ENCODE assay signal across 15 mouse cellular contexts in the genomic region with DNA sequence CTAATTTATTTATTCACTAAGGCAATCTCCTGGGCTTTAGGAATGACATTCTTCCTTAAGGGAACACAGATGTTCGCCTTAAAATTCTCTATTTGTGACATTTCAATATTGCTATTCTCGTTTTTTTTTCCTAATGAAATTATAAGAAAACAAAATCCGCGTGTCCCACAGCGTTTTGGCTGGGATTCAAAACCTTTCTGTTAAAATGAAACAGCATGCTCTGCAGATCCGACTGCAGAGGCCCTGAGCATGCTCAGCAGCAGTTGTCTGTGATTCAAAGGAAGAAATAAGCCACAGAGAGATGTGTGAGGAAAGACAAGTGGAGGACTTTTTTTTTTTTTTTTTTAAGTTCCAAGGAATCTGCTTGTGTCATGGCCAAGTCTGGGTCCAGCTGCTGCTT. TPM values are rescaled to one million over a fixed set of nuclear protein-coding genes. Genes with fewer than 3 reads are reported as not detected.
A peak's percentile ranks its signal among the peaks of the same experiment; 100 is the strongest.
DNase-seq lines count a peak whose midpoint lies in the region; ATAC-seq and TF ChIP-seq lines count a peak whose summit lies in the region.
"Had no signal": no experiment of that assay in that cellular context is flagged by ENCODE, and none has a peak within 500 bp of the region (broad histone marks: within the 10 kb centered on the region; RNA-seq: fewer than 3 reads in every experiment).

No protein-coding gene starts in this region.

- no peak for TF ChIP-seq POLR2A in kidney, adult 2 months (IDR thresholded peaks at IDR 0.05; ENCODE audit: low read depth, low read length)

- no peak overlapping the region for H3K4me2 ChIP-seq in forebrain, postnatal 0 days (ENCODE audit: low read depth)
- no peak overlapping the region for H3K4me2 ChIP-seq in forebrain, embryonic 16.5 days (ENCODE audit: low read length)
- H3K4me2 ChIP-seq in midbrain, embryonic 11.5 days: no peak overlapping the region
- no peak overlapping the region for H3K4me2 ChIP-seq in midbrain, embryonic 13.5 days (replicated peaks)
- 0 out of 2 replicates have a peak overlapping the region, but pooled peaks have one; percentile 27 for H3K4me2 ChIP-seq in embryonic facial prominence, embryonic 13.5 days
- H3K4me2 ChIP-seq: limb, embryonic 15.5 days; lung, embryonic 15.5 days had no signal

- no peaks in the 10 kb centered on the region for H3K36me3 ChIP-seq in forebrain, postnatal 0 days (ENCODE audit: insufficient read depth)
- no peaks in the 10 kb centered on the region for H3K36me3 ChIP-seq in forebrain, embryonic 16.5 days (ENCODE audit: control insufficient read depth, insufficient read depth)
- no peaks in the 10 kb centered on the region for H3K36me3 ChIP-seq in kidney, adult 2 months (ENCODE audit: control insufficient read depth, insufficient read depth, low read length)
- no peaks in the 10 kb centered on the region for H3K36me3 ChIP-seq in midbrain, embryonic 11.5 days (ENCODE audit: control insufficient read depth, insufficient read depth, low read length)
- no peaks in the 10 kb centered on the region for H3K36me3 ChIP-seq in midbrain, embryonic 13.5 days
- no peaks in the 10 kb centered on the region for H3K36me3 ChIP-seq in embryonic facial prominence, embryonic 13.5 days
- H3K36me3 ChIP-seq: forebrain, embryonic 10.5 days; limb, embryonic 15.5 days; lung, embryonic 15.5 days had no signal

- no peak for ATAC-seq in forebrain, postnatal 0 days
- no peak for ATAC-seq in forebrain, embryonic 16.5 days
- no peak for ATAC-seq in midbrain, embryonic 11.5 days (ENCODE audit: low FRiP score)
- no peak for ATAC-seq in midbrain, embryonic 13.5 days
- no peak for ATAC-seq in embryonic facial prominence, embryonic 13.5 days (ENCODE audit: insufficient number of reproducible peaks, insufficient read depth, low FRiP score, low TSS enrichment, low read depth)
- ATAC-seq in granulocyte monocyte progenitor cell, adult 5-6 weeks (replicated peaks; ENCODE audit: poor library complexity, severe bottlenecking): no peak

- WGBS in forebrain, postnatal 0 days: 36% methylated on average over 6 of the region's 6 CpGs
- WGBS in forebrain, embryonic 16.5 days: 38% methylated on average over 6 of the region's 6 CpGs
- WGBS in kidney, adult 2 months: 40% methylated on average over 6 of the region's 6 CpGs
- 69% methylated on average over 6 of the region's 6 CpGs for WGBS in midbrain, embryonic 11.5 days
- 68% methylated on average over 6 of the region's 6 CpGs for WGBS in midbrain, embryonic 13.5 days
- 9% methylated on average over 6 of the region's 6 CpGs for WGBS in embryonic facial prominence, embryonic 13.5 days

- no peak overlapping the region for H3K27ac ChIP-seq in forebrain, postnatal 0 days (ENCODE audit: low read depth, low read length)
- no peak overlapping the region for H3K27ac ChIP-seq in forebrain, embryonic 16.5 days (ENCODE audit: low read length)
- H3K27ac ChIP-seq in kidney, adult 2 months (ENCODE audit: insufficient read depth, low read depth, low read length): no peak overlapping the region
- H3K27ac ChIP-seq in midbrain, embryonic 11.5 days (ENCODE audit: low read depth, low read length): no peak overlapping the region
- no peak overlapping the region for H3K27ac ChIP-seq in midbrain, embryonic 13.5 days
- H3K27ac ChIP-seq in embryonic facial prominence, embryonic 13.5 days: peak overlapping the region; percentile 35; the same call in 1 of the 2 replicates
- H3K27ac ChIP-seq: forebrain, embryonic 10.5 days; limb, embryonic 15.5 days; lung, embryonic 15.5 days had no signal

- TF ChIP-seq CTCF in forebrain, postnatal 0 days (IDR thresholded peaks at IDR 0.05; ENCODE audit: low read depth): no peak
- no peak for TF ChIP-seq CTCF in kidney, adult 2 months (conservative IDR thresholded peaks at IDR 0.05; ENCODE audit: insufficient read depth, insufficient read length, low read depth, low read length)

- no peaks in the 10 kb centered on the region for H3K27me3 ChIP-seq in forebrain, postnatal 0 days (ENCODE audit: insufficient read depth, low read length)
- H3K27me3 ChIP-seq in forebrain, embryonic 16.5 days (replicated peaks; ENCODE audit: control insufficient read depth, insufficient read depth, low read length): no peaks in the 10 kb centered on the region
- H3K27me3 ChIP-seq in kidney, adult 2 months (replicated peaks; ENCODE audit: control insufficient read depth, insufficient read depth, low read length): no peaks in the 10 kb centered on the region
- H3K27me3 ChIP-seq in midbrain, embryonic 11.5 days (ENCODE audit: control insufficient read depth, insufficient read depth, low read length): no peaks in the 10 kb centered on the region
- no peaks in the 10 kb centered on the region for H3K27me3 ChIP-seq in midbrain, embryonic 13.5 days
- no peaks in the 10 kb centered on the region; the same call in 1 of the 2 replicates for H3K27me3 ChIP-seq in embryonic facial prominence, embryonic 13.5 days
- H3K27me3 ChIP-seq: limb, embryonic 15.5 days; lung, embryonic 15.5 days had no signal

- no peaks in the 10 kb centered on the region for H3K9me3 ChIP-seq in forebrain, postnatal 0 days (ENCODE audit: low read length)
- no peaks in the 10 kb centered on the region for H3K9me3 ChIP-seq in forebrain, embryonic 16.5 days (ENCODE audit: control insufficient read depth, low read length)
- no peaks in the 10 kb centered on the region for H3K9me3 ChIP-seq in midbrain, embryonic 11.5 days (ENCODE audit: control insufficient read depth, low read length)
- H3K9me3 ChIP-seq in midbrain, embryonic 13.5 days: no peaks in the 10 kb centered on the region
- no peaks in the 10 kb centered on the region for H3K9me3 ChIP-seq in embryonic facial prominence, embryonic 13.5 days
- H3K9me3 ChIP-seq: forebrain, embryonic 10.5 days; limb, embryonic 15.5 days; lung, embryonic 15.5 days had no signal

- H3K4me1 ChIP-seq in forebrain, postnatal 0 days (ENCODE audit: insufficient read depth): no peaks in the 10 kb centered on the region
- 0 out of 2 replicates have a peak, but pooled peaks cover 4% of the 10 kb centered on the region for H3K4me1 ChIP-seq in forebrain, embryonic 16.5 days (replicated peaks; ENCODE audit: control insufficient read depth, insufficient read depth, low read length)
- H3K4me1 ChIP-seq in kidney, adult 2 months (ENCODE audit: control insufficient read depth, insufficient read depth, low read length): 0 out of 2 replicates have a peak, but pooled peaks cover under 1% of the 10 kb centered on the region
- H3K4me1 ChIP-seq in midbrain, embryonic 11.5 days (ENCODE audit: control insufficient read depth, insufficient read depth, low read length): no peaks in the 10 kb centered on the region
- 0 out of 2 replicates have a peak, but pooled peaks cover 5% of the 10 kb centered on the region for H3K4me1 ChIP-seq in midbrain, embryonic 13.5 days (replicated peaks)
- H3K4me1 ChIP-seq in embryonic facial prominence, embryonic 13.5 days: peaks cover 44% of the 10 kb centered on the region

- no peak overlapping the region for H3K9ac ChIP-seq in forebrain, postnatal 0 days
- H3K9ac ChIP-seq in forebrain, embryonic 16.5 days (replicated peaks; ENCODE audit: low read depth, low read length): no peak overlapping the region
- H3K9ac ChIP-seq in midbrain, embryonic 11.5 days (ENCODE audit: low read length): no peak overlapping the region
- no peak overlapping the region for H3K9ac ChIP-seq in midbrain, embryonic 13.5 days (replicated peaks)
- no peak overlapping the region for H3K9ac ChIP-seq in embryonic facial prominence, embryonic 13.5 days
- H3K9ac ChIP-seq: limb, embryonic 15.5 days; lung, embryonic 15.5 days had no signal

- peak; percentile 51 for DNase-seq in forebrain, postnatal 0 days
- DNase-seq in kidney, postnatal 4 days: peak; percentile 19 to 26
- no peak for DNase-seq in kidney, adult 2 months
- DNase-seq in midbrain, embryonic 11.5 days (ENCODE audit: low spot score, missing footprints): peak; percentile 37
- DNase-seq: adrenal gland, adult 2 months; B cell, adult 2 months; cerebellum, adult 9-10 months; kidney, adult 8-10 months had no signal

- H3K4me3 ChIP-seq in forebrain, postnatal 0 days (ENCODE audit: low read depth, low read length): no peak overlapping the region
- H3K4me3 ChIP-seq in forebrain, embryonic 16.5 days (replicated peaks; ENCODE audit: low read length): no peak overlapping the region
- H3K4me3 ChIP-seq in kidney, adult 2 months (ENCODE audit: insufficient read depth, low read depth, low read length): no peak overlapping the region
- no peak overlapping the region for H3K4me3 ChIP-seq in midbrain, embryonic 11.5 days (ENCODE audit: low read depth, low read length)
- no peak overlapping the region for H3K4me3 ChIP-seq in midbrain, embryonic 13.5 days (replicated peaks)
- H3K4me3 ChIP-seq in embryonic facial prominence, embryonic 13.5 days: no peak overlapping the region
- H3K4me3 ChIP-seq: forebrain, embryonic 10.5 days; limb, embryonic 15.5 days; lung, embryonic 15.5 days had no signal

RNA-seq across cellular contexts. Expression of gene Hif1a, which starts 34.3 kb away (rescaled TPM):
- 101 and 118 TPM in 2 replicates for total RNA-seq in forebrain, postnatal 0 days (2014; rRNA removed)
- 48.5 and 56.6 TPM in 2 replicates for polyA plus RNA-seq in forebrain, postnatal 0 days (2015; fragmentation: Nextera tagmentation; extraction: Ambion mirVana)
- 74.5 and 89.2 TPM in 2 replicates for polyA plus RNA-seq in forebrain, embryonic 16.5 days (2015; fragmentation: Nextera tagmentation; extraction: Ambion mirVana)
- polyA plus RNA-seq in kidney, adult 2 months (2012; rRNA removed): 18.6 and 20.6 TPM in 2 replicates
- polyA plus RNA-seq in midbrain, embryonic 11.5 days (2014; fragmentation: Nextera tagmentation; extraction: Ambion mirVana): 130 and 147 TPM in 2 replicates
- polyA plus RNA-seq in midbrain, embryonic 13.5 days (2015; fragmentation: Nextera tagmentation; extraction: Ambion mirVana): 83.0 and 84.4 TPM in 2 replicates
- polyA plus RNA-seq in embryonic facial prominence, embryonic 13.5 days (2015; fragmentation: Nextera tagmentation; extraction: Ambion mirVana): 105 and 118 TPM in 2 replicates
- 39.1 and 40.8 TPM in 2 replicates for total RNA-seq in granulocyte monocyte progenitor cell, adult 5-6 weeks (2014; fragmentation: Nextera tagmentation)
- 69.5 and 82.0 TPM in 2 replicates for total RNA-seq in granulocyte monocyte progenitor cell, adult 5-6 weeks (2017)
